ENCODE assay signal across 23 mouse cellular contexts in genomic region chr2:178240886-178241285, GRCm38 (mm10).
A peak's percentile ranks its signal among the peaks of the same experiment; 100 is the strongest.
DNase-seq lines count a peak whose midpoint lies in the region; ATAC-seq and TF ChIP-seq lines count a peak whose summit lies in the region.
"Had no signal": no experiment of that assay in that cellular context is flagged by ENCODE, and none has a peak within 500 bp of the region (broad histone marks: within the 10 kb centered on the region; RNA-seq: fewer than 3 reads in every experiment).

No protein-coding gene starts in this region.

- H3K9me3 ChIP-seq in hindbrain, postnatal 0 days (ENCODE audit: low read length): no peaks in the 10 kb centered on the region
- no peaks in the 10 kb centered on the region for H3K9me3 ChIP-seq in hindbrain, embryonic 10.5 days
- H3K9me3 ChIP-seq in midbrain, embryonic 12.5 days: no peaks in the 10 kb centered on the region
- H3K9me3 ChIP-seq in midbrain, embryonic 16.5 days (replicated peaks; ENCODE audit: control insufficient read depth, low read length, poor library complexity, severe bottlenecking): no peaks in the 10 kb centered on the region
- no peaks in the 10 kb centered on the region for H3K9me3 ChIP-seq in limb, embryonic 12.5 days
- H3K9me3 ChIP-seq: embryonic facial prominence, embryonic 15.5 days; forebrain, embryonic 10.5 days; hindbrain, embryonic 15.5 days had no signal

- peak overlapping the region; percentile 56; the same call in 1 of the 2 replicates for H3K27ac ChIP-seq in hindbrain, postnatal 0 days
- no peak overlapping the region for H3K27ac ChIP-seq in hindbrain, embryonic 10.5 days
- H3K27ac ChIP-seq in midbrain, embryonic 12.5 days (replicated peaks): 0 out of 2 replicates have a peak overlapping the region, but pooled peaks have one; percentile 3
- no peak overlapping the region for H3K27ac ChIP-seq in midbrain, embryonic 16.5 days (ENCODE audit: low read length)
- peak overlapping the region; percentile 46 for H3K27ac ChIP-seq in limb, embryonic 12.5 days
- H3K27ac ChIP-seq: embryonic facial prominence, embryonic 15.5 days; forebrain, embryonic 10.5 days; gastrocnemius, adult 2 months; hindbrain, embryonic 15.5 days had no signal

- no peak overlapping the region for H3K4me2 ChIP-seq in hindbrain, postnatal 0 days (ENCODE audit: low read depth, low read length)
- H3K4me2 ChIP-seq in midbrain, embryonic 12.5 days (replicated peaks): no peak overlapping the region
- no peak overlapping the region for H3K4me2 ChIP-seq in midbrain, embryonic 16.5 days (ENCODE audit: low read length)
- no peak overlapping the region for H3K4me2 ChIP-seq in limb, embryonic 12.5 days
- H3K4me2 ChIP-seq: embryonic facial prominence, embryonic 15.5 days; hindbrain, embryonic 15.5 days had no signal

- H3K4me3 ChIP-seq in hindbrain, postnatal 0 days (ENCODE audit: low read length): no peak overlapping the region
- no peak overlapping the region for H3K4me3 ChIP-seq in hindbrain, embryonic 10.5 days
- no peak overlapping the region for H3K4me3 ChIP-seq in midbrain, embryonic 12.5 days
- no peak overlapping the region for H3K4me3 ChIP-seq in midbrain, embryonic 16.5 days (ENCODE audit: low read depth, low read length)
- H3K4me3 ChIP-seq in limb, embryonic 12.5 days (replicated peaks): no peak overlapping the region
- H3K4me3 ChIP-seq: embryonic facial prominence, embryonic 15.5 days; erythroblast, embryonic 14.5 days; forebrain, embryonic 10.5 days; gastrocnemius, adult 2 months; hindbrain, embryonic 15.5 days had no signal

- H3K27me3 ChIP-seq in hindbrain, postnatal 0 days (ENCODE audit: insufficient read depth, low read length): no peaks in the 10 kb centered on the region
- H3K27me3 ChIP-seq in hindbrain, embryonic 10.5 days (ENCODE audit: insufficient read depth, poor library complexity, severe bottlenecking): no peaks in the 10 kb centered on the region
- no peaks in the 10 kb centered on the region for H3K27me3 ChIP-seq in midbrain, embryonic 12.5 days
- no peaks in the 10 kb centered on the region for H3K27me3 ChIP-seq in midbrain, embryonic 16.5 days (ENCODE audit: control insufficient read depth, insufficient read depth, low read depth, low read length)
- no peaks in the 10 kb centered on the region for H3K27me3 ChIP-seq in limb, embryonic 12.5 days
- H3K27me3 ChIP-seq: embryonic facial prominence, embryonic 15.5 days; hindbrain, embryonic 15.5 days had no signal

- no peak for ATAC-seq in hindbrain, postnatal 0 days
- no peak for ATAC-seq in midbrain, embryonic 12.5 days (ENCODE audit: low FRiP score, low read depth)
- ATAC-seq in midbrain, embryonic 16.5 days: no peak
- no peak for ATAC-seq in limb, embryonic 12.5 days (ENCODE audit: insufficient number of reproducible peaks, insufficient read depth, low FRiP score, low TSS enrichment, low read depth)
- ATAC-seq: activated CD4-positive, CD25-positive, alpha-beta regulatory T cell, adult 4 months; inflammation-experienced regulatory T-cells, adult 6 months had no signal

- DNase-seq in hindbrain, postnatal 0 days (ENCODE audit: low spot score): no peak
- no peak for DNase-seq in hindbrain, embryonic 10.5 days (ENCODE audit: low spot score)
- DNase-seq in R1 (ENCODE audit: low read depth, low spot score) (peak; percentile 53), MN1 (ENCODE audit: low spot score) (no peak)
- DNase-seq in gastrocnemius, postnatal 36 days: no peak
- DNase-seq: adrenal gland, adult 8-10 months; adrenal gland, postnatal 36 days; cerebellum, adult 2 months; cerebellum, postnatal 10 days; gastrocnemius, adult 2 months; gastrocnemius, postnatal 25 days; heart, adult 11 months; heart, postnatal 10 days; heart, postnatal 4 days had no signal

- no peak overlapping the region for H3K9ac ChIP-seq in hindbrain, postnatal 0 days (replicated peaks; ENCODE audit: low read length)
- no peak overlapping the region for H3K9ac ChIP-seq in midbrain, embryonic 12.5 days (replicated peaks)
- no peak overlapping the region for H3K9ac ChIP-seq in midbrain, embryonic 16.5 days (ENCODE audit: low read depth, low read length)
- no peak overlapping the region for H3K9ac ChIP-seq in limb, embryonic 12.5 days (replicated peaks)
- H3K9ac ChIP-seq: embryonic facial prominence, embryonic 15.5 days; hindbrain, embryonic 15.5 days had no signal

- no peak for TF ChIP-seq CTCF in hindbrain, postnatal 0 days (IDR thresholded peaks at IDR 0.05; ENCODE audit: low read depth)

- H3K4me1 ChIP-seq in hindbrain, postnatal 0 days (ENCODE audit: insufficient read depth, low read length): no peaks in the 10 kb centered on the region
- H3K4me1 ChIP-seq in hindbrain, embryonic 10.5 days (replicated peaks): peaks cover 11% of the 10 kb centered on the region
- H3K4me1 ChIP-seq in midbrain, embryonic 12.5 days: peaks cover 5% of the 10 kb centered on the region; the same call in 1 of the 2 replicates
- peaks cover 4% of the 10 kb centered on the region; the same call in 1 of the 2 replicates for H3K4me1 ChIP-seq in midbrain, embryonic 16.5 days (ENCODE audit: control insufficient read depth, insufficient read depth, low read length)
- H3K4me1 ChIP-seq in limb, embryonic 12.5 days (replicated peaks): peaks cover 18% of the 10 kb centered on the region
- H3K4me1 ChIP-seq: embryonic facial prominence, embryonic 15.5 days had no signal

- no peaks in the 10 kb centered on the region for H3K36me3 ChIP-seq in hindbrain, postnatal 0 days (ENCODE audit: insufficient read depth, low read length)
- H3K36me3 ChIP-seq in hindbrain, embryonic 10.5 days: no peaks in the 10 kb centered on the region
- H3K36me3 ChIP-seq in midbrain, embryonic 12.5 days: no peaks in the 10 kb centered on the region
- no peaks in the 10 kb centered on the region for H3K36me3 ChIP-seq in midbrain, embryonic 16.5 days (ENCODE audit: control insufficient read depth, insufficient read depth, low read length)
- no peaks in the 10 kb centered on the region for H3K36me3 ChIP-seq in limb, embryonic 12.5 days
- H3K36me3 ChIP-seq: embryonic facial prominence, embryonic 15.5 days; forebrain, embryonic 10.5 days; hindbrain, embryonic 15.5 days had no signal

- intact Hi-C loops in gastrocnemius, postnatal 36 days (cut with DNase I): no loop called here

- WGBS in hindbrain, postnatal 0 days: 57% methylated on average over 8 of the region's 8 CpGs
- WGBS in hindbrain, embryonic 10.5 days: 73% methylated on average over 8 of the region's 8 CpGs
- 73% methylated on average over 8 of the region's 8 CpGs for WGBS in midbrain, embryonic 12.5 days
- 60% methylated on average over 8 of the region's 8 CpGs for WGBS in midbrain, embryonic 16.5 days
- 61% methylated on average over 8 of the region's 8 CpGs for WGBS in limb, embryonic 12.5 days

Comparison
In these comparisons a context has a peak if more than half of its experiments do, and no peak if none do; other contexts are left out.
1. H3K27ac ChIP-seq: peak in hindbrain, postnatal 0 days (single experiment), midbrain, embryonic 12.5 days (single experiment) and limb, embryonic 12.5 days (single experiment); none in hindbrain, embryonic 10.5 days (single experiment) and midbrain, embryonic 16.5 days (single experiment).